Mouse (Mus musculus) CH12.LX (cell line): ENCODE measurements around the gene Serp2. TPM values are rescaled to one million over a fixed set of nuclear protein-coding genes. Genes with fewer than 3 reads are reported as not detected.

ENCODE experiments used
- DNase-seq: peaks from one replicate; pipeline ENCODE4 v3.0.0-alpha.2; 2013; ENCODE audit errors: extremely low read depth
- H3K27ac ChIP-seq: 2 replicates; pipeline ENCODE4 v1.5.1; 2012; ENCODE audit warnings: low read depth, mild to moderate bottlenecking, control low read depth, moderate library complexity; ENCODE audit not compliant: insufficient read depth
- H3K27me3 ChIP-seq: replicated peaks from 2 replicates; pipeline ENCODE3; 2012; ENCODE audit warnings: inconsistent platforms
- H3K36me3 ChIP-seq, 2 experiments: replicated peaks in 1 of 2; 2 replicates each; pipeline versions ENCODE3 to v1.6.1; 2012; ENCODE audit warnings: inconsistent platforms in 1 of 2, low read length in 1 of 2, mild to moderate bottlenecking in 1 of 2, mixed read lengths in 1 of 2, moderate library complexity in 1 of 2; ENCODE audit not compliant: control insufficient read depth in 1 of 2, insufficient read depth in 1 of 2
- H3K4me1 ChIP-seq, 2 experiments: 2 replicates each; pipeline ENCODE4 v1.6.1; 2012; ENCODE audit warnings: inconsistent platforms in 1 of 2, moderate library complexity in 1 of 2; ENCODE audit not compliant: insufficient read depth in 2 of 2, control insufficient read depth in 1 of 2
- H3K4me2 ChIP-seq: 2 replicates; pipeline ENCODE4 v1.6.1; 2012; ENCODE audit warnings: low read depth, mild to moderate bottlenecking, control low read depth; ENCODE audit not compliant: poor library complexity, insufficient read depth, severe bottlenecking
- H3K4me3 ChIP-seq, 3 experiments: fragments of 150-350 bp in 1 of 3; sonication (generic) in 1 of 3; replicated peaks in 1 of 3; 2 replicates each; pipeline versions ENCODE3 to v1.5.1; 2011 to 2012; ENCODE audit warnings: low read depth in 2 of 3, low read length in 2 of 3, mild to moderate bottlenecking in 2 of 3, moderate library complexity in 2 of 3, control low read depth in 1 of 3, improper control_type of control experiment in 1 of 3, inconsistent platforms in 1 of 3, mixed read lengths in 1 of 3; ENCODE audit not compliant: poor library complexity in 1 of 3
- H3K79me2 ChIP-seq: replicated peaks from 2 replicates; pipeline ENCODE4 v1.6.1; 2012; ENCODE audit warnings: mild to moderate bottlenecking, moderate library complexity; ENCODE audit not compliant: control insufficient read depth, poor library complexity, insufficient read depth, severe bottlenecking; ENCODE audit errors: extremely low read depth
- H3K9ac ChIP-seq: 2 replicates; pipeline ENCODE4 v1.6.1; 2012; ENCODE audit warnings: low read depth, mild to moderate bottlenecking, control low read depth, moderate library complexity; ENCODE audit not compliant: insufficient read depth
- H3K9me3 ChIP-seq: replicated peaks from 2 replicates; pipeline ENCODE3; 2012; ENCODE audit warnings: low read length, inconsistent platforms, mixed read lengths
- BHLHE40 ChIP-seq: IDR thresholded peaks from 2 replicates; pipeline ENCODE4 v1.6.1; 2011; ENCODE audit warnings: mild to moderate bottlenecking, low read depth, low read length, improper control_type of control experiment
- CHD1 ChIP-seq: IDR thresholded peaks from 2 replicates; pipeline ENCODE4 v1.6.1; 2012; ENCODE audit warnings: low read depth, low read length, improper control_type of control experiment, inconsistent platforms
- CHD2 ChIP-seq: IDR thresholded peaks from 2 replicates; pipeline ENCODE4 v1.6.1; 2011; ENCODE audit warnings: low read length, improper control_type of control experiment
- CTCF ChIP-seq, 2 experiments: IDR thresholded peaks in 1 of 2; conservative IDR thresholded peaks in 1 of 2; 2 replicates each; pipeline ENCODE4 v1.5.1; 2011 to 2012; ENCODE audit warnings: low read depth in 2 of 2, low read length in 2 of 2, improper control_type of control experiment in 1 of 2, inconsistent platforms in 1 of 2, mild to moderate bottlenecking in 1 of 2, moderate library complexity in 1 of 2
- ELF1 ChIP-seq: IDR thresholded peaks from 2 replicates; pipeline ENCODE4 v1.6.1; 2014; ENCODE audit warnings: low read depth, mild to moderate bottlenecking, inconsistent platforms, low read length, improper control_type of control experiment
- ETS1 ChIP-seq: conservative IDR thresholded peaks from 2 replicates; pipeline ENCODE4 v1.6.1; 2012; ENCODE audit warnings: low read depth, mild to moderate bottlenecking, inconsistent platforms, low read length, improper control_type of control experiment, moderate library complexity
- IRF4 ChIP-seq: IDR thresholded peaks from 2 replicates; pipeline ENCODE4 v1.6.1; 2014; ENCODE audit warnings: low read depth, mild to moderate bottlenecking, inconsistent platforms, low read length, improper control_type of control experiment
- JUN ChIP-seq: IDR thresholded peaks from 2 replicates; pipeline ENCODE4 v1.6.1; 2011; ENCODE audit warnings: low read depth, mild to moderate bottlenecking, low read length, improper control_type of control experiment, moderate library complexity; ENCODE audit not compliant: insufficient read depth
- JUND ChIP-seq: conservative IDR thresholded peaks from 2 replicates; pipeline ENCODE4 v1.6.1; 2011; ENCODE audit warnings: low read depth, low read length, improper control_type of control experiment
- KAT2A ChIP-seq: IDR thresholded peaks from 2 replicates; pipeline ENCODE4 v1.6.1; 2012; ENCODE audit warnings: low read length, improper control_type of control experiment, inconsistent platforms; ENCODE audit not compliant: insufficient replicate concordance
- MAFK ChIP-seq: IDR thresholded peaks from 2 replicates; pipeline ENCODE4 v1.6.1; 2011; ENCODE audit warnings: low read length, improper control_type of control experiment; ENCODE audit not compliant: insufficient replicate concordance
- MXI1 ChIP-seq: IDR thresholded peaks from 2 replicates; pipeline ENCODE4 v1.6.1; 2011; ENCODE audit warnings: mild to moderate bottlenecking, low read depth, low read length, improper control_type of control experiment
- POLR2AphosphoS2 ChIP-seq: IDR thresholded peaks from 2 replicates; pipeline ENCODE4 v1.6.1; 2011; ENCODE audit warnings: low read depth, low read length, improper control_type of control experiment
- RCOR1 ChIP-seq: conservative IDR thresholded peaks from 2 replicates; pipeline ENCODE4 v1.6.1; 2012; ENCODE audit warnings: low read depth, mild to moderate bottlenecking, inconsistent platforms, low read length, improper control_type of control experiment
- TBP ChIP-seq: conservative IDR thresholded peaks from 2 replicates; pipeline ENCODE4 v1.6.1; 2011; ENCODE audit warnings: low read depth, low read length, improper control_type of control experiment
- UBTF ChIP-seq: IDR thresholded peaks from 2 replicates; pipeline ENCODE4 v1.6.1; 2012; ENCODE audit warnings: low read depth, mild to moderate bottlenecking, inconsistent platforms, low read length, improper control_type of control experiment, moderate library complexity
- USF1 ChIP-seq: IDR thresholded peaks from 2 replicates; pipeline ENCODE4 v1.6.1; 2014; ENCODE audit warnings: low read depth, mild to moderate bottlenecking, inconsistent platforms, low read length, improper control_type of control experiment
- USF2 ChIP-seq: conservative IDR thresholded peaks from 2 replicates; pipeline ENCODE4 v1.6.1; 2011; ENCODE audit warnings: low read depth, low read length, improper control_type of control experiment
- ZC3H11A ChIP-seq: IDR thresholded peaks from 2 replicates; pipeline ENCODE4 v1.6.1; 2012; ENCODE audit warnings: low read depth, mild to moderate bottlenecking, inconsistent platforms, low read length, improper control_type of control experiment
- ZKSCAN1 ChIP-seq: IDR thresholded peaks from 2 replicates; pipeline ENCODE4 v1.6.1; 2012; ENCODE audit warnings: low read depth, inconsistent platforms, low read length, improper control_type of control experiment, borderline replicate concordance
- ZMIZ1 ChIP-seq: IDR thresholded peaks from 2 replicates; pipeline ENCODE4 v1.6.1; 2012; ENCODE audit warnings: low read depth, mild to moderate bottlenecking, inconsistent platforms, low read length, improper control_type of control experiment
- ZNF384 ChIP-seq: IDR thresholded peaks from 2 replicates; pipeline ENCODE4 v1.6.1; 2012; ENCODE audit warnings: low read depth, low read length, improper control_type of control experiment, inconsistent platforms
- dilution Hi-C: fragments of 300-500 bp; cut with MboI; formaldehyde crosslinking; loops from 2 replicates; pipeline ENCODE4 v1.14.3; 2020; ENCODE audit warnings: low sequenced_read_pairs; ENCODE audit not compliant: extremely low pct_unique_long_range_greater_than_20kb, extremely low pct_ligation_motif_present
- in situ Hi-C: fragments of 300-500 bp; cut with MboI; formaldehyde crosslinking; loops from 3 replicates; pipeline ENCODE4 v1.14.3; 2019; ENCODE audit warnings: low sequenced_read_pairs, low pct_ligation_motif_present, low pct_unique_long_range_greater_than_20kb, mixed read lengths
- polyA plus RNA-seq: library from polyadenylated mRNA; unstranded; fragments of >175 nt; gene quantifications from 2 replicates; pipeline ENCODE4 v1.2.1, GENCODE M21; 2012; ENCODE audit warnings: low read depth; ENCODE audit not compliant: insufficient read length
- total RNA-seq, 2 experiments: library from RNA; depleted of rRNA; stranded (reverse); fragments of 300-350 nt in 1 of 2; fragments of >200 nt in 1 of 2; gene quantifications; 2 replicates each; pipeline ENCODE4 v1.2.3; 2012 to 2014

The Serp2 gene
- total and polyA plus RNA-seq, 3 experiments, result not detected

- in situ Hi-C loops, result no loop called here
- no peaks in the 10 kb centered on the region for H3K36me3 ChIP-seq
These were observed 59.5 kb downstream of the Serp2 start for GRCm38 (mm10) chr14:76497187-76497586.

GRCm38 (mm10) chr14:76495022-76495421 lies 61.7 kb downstream of the Serp2 start:
- dilution Hi-C loops (loop anchor here (25.0 kb wide), 1 partner anchor 517 kb away; no protein-coding TSS in a partner anchor), in situ Hi-C loops (no loop called here)
- no peaks in the 10 kb centered on the region for H3K27me3 ChIP-seq
- H3K9me3 ChIP-seq, result no peaks in the 10 kb centered on the region
- H3K9ac ChIP-seq, result no peak overlapping the region
- TF ChIP-seq JUN (no peak), MAFK (no peak), BHLHE40 (peak; percentile 42), IRF4 (0 out of 2 replicates have a peak, but pooled peaks have one; percentile 12), ELF1 (peak; percentile 28; the same call in 1 of the 2 replicates)
- H3K36me3 ChIP-seq, result no peaks in the 10 kb centered on the region
- H3K79me2 ChIP-seq, result no peaks in the 10 kb centered on the region
- peaks cover 5 to 16% of the 10 kb centered on the region in 2 experiments; a peak in 3 of 4 replicates for H3K4me1 ChIP-seq
- H3K4me2 ChIP-seq, result no peak overlapping the region
- peak overlapping the region in 1 of 3 experiments; percentile 38 for H3K4me3 ChIP-seq
- no peak overlapping the region for H3K27ac ChIP-seq
- DNase-seq, result peak; percentile 70

More at GRCm38 (mm10) chr14:76497187-76497586, 59.5 kb downstream of the Serp2 start:
- Histone ChIP-seq H3K9ac (no peak overlapping the region), H3K27me3 (no peaks in the 10 kb centered on the region), H3K4me1 (peaks cover 5 to 16% of the 10 kb centered on the region in 2 experiments; a peak in 3 of 4 replicates), H3K4me2 (no peak overlapping the region), H3K79me2 (no peaks in the 10 kb centered on the region), H3K27ac (no peak overlapping the region), H3K9me3 (no peaks in the 10 kb centered on the region), H3K4me3 (no peak overlapping the region)
- TF ChIP-seq CHD2, result no peak
- no peak for TF ChIP-seq USF2
- no peak for TF ChIP-seq KAT2A
- TF ChIP-seq ZMIZ1, result no peak
- TF ChIP-seq RCOR1, result no peak
- no peak for TF ChIP-seq ETS1
- TF ChIP-seq CHD1, result no peak
- no peak for TF ChIP-seq UBTF
- no peak for TF ChIP-seq CTCF (conservative IDR thresholded peaks at IDR 0.05 in 1 of 2, IDR thresholded peaks at IDR 0.05 in 1 of 2; ENCODE audit: low read depth in 2 of 2, low read length in 2 of 2)
- TF ChIP-seq IRF4, result no peak
- TF ChIP-seq TBP, result no peak
- no peak for TF ChIP-seq ZKSCAN1
- no peak for TF ChIP-seq MXI1
- TF ChIP-seq ZC3H11A, result no peak
- TF ChIP-seq USF1, result no peak
- no peak for TF ChIP-seq ZNF384
- no peak for TF ChIP-seq JUND
- no peak for TF ChIP-seq POLR2AphosphoS2
- dilution Hi-C loops, result loop anchor here (25.0 kb wide), 1 partner anchor 515 kb away; no protein-coding TSS in a partner anchor
- DNase-seq, result no peak
